Mouse (Mus musculus): ENCODE results near the gene Ina.
A peak's percentile ranks its signal among the peaks of the same experiment; 100 is the strongest.

The Ina gene

GRCm38 (mm10) chr19:47015396-47015795 is 898 bp downstream of the Ina start:
- no peak for DNase-seq

GRCm38 (mm10) chr19:47015965-47016364 is 1.5 kb downstream of the Ina start:
- DNase-seq: no peak

GRCm38 (mm10) chr19:47016487-47016886 is 2.0 kb downstream of the Ina start:
- no peak for DNase-seq

GRCm38 (mm10) chr19:47017831-47018230 is 3.3 kb downstream of the Ina start:
- no peak for DNase-seq

GRCm38 (mm10) chr19:47018330-47018729 is 3.8 kb downstream of the Ina start:
- DNase-seq: no peak

- no peak for DNase-seq
Observed at GRCm38 (mm10) chr19:47019326-47019725, 4.8 kb downstream of the Ina start.

GRCm38 (mm10) chr19:47022709-47023108 is 8.2 kb downstream of the Ina start:
- no peak for DNase-seq

GRCm38 (mm10) chr19:47023546-47023945 is 9.0 kb downstream of the Ina start:
- DNase-seq: no peak

- DNase-seq: no peak
Observed at GRCm38 (mm10) chr19:47024954-47025353, 10.5 kb downstream of the Ina start.

GRCm38 (mm10) chr19:47026513-47026912 is 12.0 kb downstream of the Ina start:
- DNase-seq: no peak

GRCm38 (mm10) chr19:47029796-47030195 is 15.3 kb downstream of the Ina start:
- DNase-seq: no peak

- no peak for DNase-seq
Observed at GRCm38 (mm10) chr19:47031770-47032169, 17.3 kb downstream of the Ina start.

- no peak for DNase-seq
Observed at GRCm38 (mm10) chr19:47034916-47035315, 20.4 kb downstream of the Ina start.

- DNase-seq: no peak
Observed at GRCm38 (mm10) chr19:47036596-47036995, 22.1 kb downstream of the Ina start.

GRCm38 (mm10) chr19:47040720-47041473 is 26.4 kb downstream of the Ina start:
- no peak for DNase-seq

- DNase-seq: peak; percentile 30
Observed at GRCm38 (mm10) chr19:47043608-47044007, 29.1 kb downstream of the Ina start.

- DNase-seq: peak; percentile 9
Observed at GRCm38 (mm10) chr19:47046343-47046742, 31.8 kb downstream of the Ina start.

- peak; percentile 66 for DNase-seq
Observed at GRCm38 (mm10) chr19:47047236-47047833, 32.8 kb downstream of the Ina start.

- DNase-seq: peak; percentile 69
Observed at GRCm38 (mm10) chr19:47049061-47049460, 34.6 kb downstream of the Ina start.

- DNase-seq: peak; percentile 79
Observed at GRCm38 (mm10) chr19:47049840-47050239, 35.3 kb downstream of the Ina start.

GRCm38 (mm10) chr19:47050271-47051032 is 36.0 kb downstream of the Ina start, which contains the start of gene Pcgf6:
TSS of gene Pcgf6 (minus strand) at chr19:47050906.
- peak; percentile 97 for DNase-seq

GRCm38 (mm10) chr19:47052927-47053326 is 38.4 kb downstream of the Ina start:
- DNase-seq: no peak

- DNase-seq: no peak
Observed at GRCm38 (mm10) chr19:47053471-47053870, 39.0 kb downstream of the Ina start.

GRCm38 (mm10) chr19:47057684-47058083 is 43.2 kb downstream of the Ina start:
- DNase-seq: no peak
